Mouse (Mus musculus): ENCODE data around the gene A430005L14Rik. TPM values are rescaled to one million over a fixed set of nuclear protein-coding genes. Genes with fewer than 3 reads are reported as not detected.

Gene A430005L14Rik
- total and polyA plus RNA-seq, 3 experiments: 26.8 to 48.9 (median 41.8) TPM

DNA sequence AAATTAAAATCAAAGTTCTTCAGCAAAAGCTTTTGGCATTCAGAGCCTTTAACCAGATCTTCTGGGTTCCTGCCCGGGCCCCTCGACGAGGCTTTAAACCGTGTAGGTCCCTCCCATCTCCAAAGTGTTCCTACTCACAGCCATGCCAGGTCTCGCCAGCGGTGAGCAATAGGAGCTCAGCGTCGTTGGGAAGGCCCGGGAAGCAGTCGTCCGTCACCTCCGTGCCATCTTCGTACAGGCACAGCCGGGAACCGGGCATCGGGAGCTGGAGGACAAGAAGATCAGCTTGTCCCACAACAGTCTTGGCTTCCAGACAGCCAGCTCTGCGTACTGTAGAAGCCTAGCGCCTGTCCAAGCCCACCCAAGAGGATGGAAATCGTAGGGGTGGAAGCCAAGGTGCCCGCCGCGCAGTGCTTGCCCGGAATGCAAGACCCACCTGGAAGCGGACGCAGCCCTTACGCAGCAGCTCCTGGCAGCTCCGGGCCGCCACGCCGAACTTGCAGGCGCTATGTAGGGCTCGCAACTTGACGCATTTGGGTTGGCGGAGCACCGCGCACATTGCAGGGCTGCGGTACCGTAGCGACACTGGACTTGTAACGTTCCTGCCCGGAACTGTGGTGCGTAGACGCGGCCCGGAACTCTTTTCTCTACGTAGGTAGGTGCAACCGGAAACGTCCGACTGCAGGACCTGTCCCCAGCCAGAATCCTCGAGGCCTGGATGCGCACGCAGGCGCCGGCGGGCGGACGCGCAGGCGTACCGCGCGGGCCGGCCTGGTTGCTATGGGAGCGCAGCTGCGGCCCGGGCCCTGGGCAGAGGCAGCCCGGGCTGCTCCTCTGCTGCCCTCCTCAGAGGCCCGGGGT, 17.6 kb downstream of the A430005L14Rik start, which contains the start of the genes Dffb and Cep104 (continued):
- TF ChIP-seq NELFE (IDR thresholded peaks at IDR 0.05; ENCODE audit: low read depth, low read length) (peak; percentile 74), ZMIZ1 (IDR thresholded peaks at IDR 0.05; ENCODE audit: low read depth, low read length) (peak; percentile 56; the same call in 1 of the 2 replicates), BHLHE40 (IDR thresholded peaks at IDR 0.05; ENCODE audit: low read depth, low read length) (peak; percentile 17; the same call in 1 of the 2 replicates), POLR2AphosphoS2 (IDR thresholded peaks at IDR 0.05; ENCODE audit: low read depth, low read length) (peak; percentile 22; the same call in 1 of the 2 replicates), MAZ (IDR thresholded peaks at IDR 0.05; ENCODE audit: low read depth, low read length) (peak; percentile 72; the same call in 1 of the 2 replicates), SMC3 (IDR thresholded peaks at IDR 0.05; ENCODE audit: low read depth, low read length) (no peak), EP300 (IDR thresholded peaks at IDR 0.05; ENCODE audit: low read length) (no peak), MXI1 (IDR thresholded peaks at IDR 0.05; ENCODE audit: low read depth, low read length) (peak; percentile 98), ZC3H11A (IDR thresholded peaks at IDR 0.05; ENCODE audit: low read depth, low read length) (no peak), KAT2A (IDR thresholded peaks at IDR 0.05; ENCODE audit: insufficient replicate concordance, low read length) (peak; percentile 91; the same call in 1 of the 2 replicates), ETS1 (conservative IDR thresholded peaks at IDR 0.05; ENCODE audit: low read depth, low read length) (no peak)

DNA sequence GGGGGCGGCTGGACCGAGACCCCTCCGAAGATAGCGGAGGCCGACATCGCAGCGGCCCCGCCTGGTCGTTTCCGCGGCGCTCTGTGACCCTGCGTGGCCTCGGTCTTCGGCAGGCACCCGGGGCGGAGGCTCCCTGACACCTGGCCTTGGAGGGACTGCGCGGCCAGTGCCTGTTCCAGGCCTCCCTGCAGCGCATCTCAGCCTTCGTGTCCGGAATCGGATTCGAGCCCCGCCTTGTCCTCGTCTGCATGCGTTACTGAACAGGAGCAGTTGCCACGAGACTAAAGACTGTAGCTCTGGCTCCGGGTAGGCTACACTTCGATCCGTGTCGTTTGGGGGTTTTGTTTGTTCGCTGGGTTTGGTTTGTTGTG, 18.2 kb downstream of the A430005L14Rik start:
- Histone ChIP-seq H3K27me3 (replicated peaks) (no peaks in the 10 kb centered on the region), H3K4me3 (replicated peaks in 1 of 3; ENCODE audit: low read depth in 2 of 3, low read length in 2 of 3, poor library complexity in 1 of 3) (peak overlapping the region; percentile 79 to 90 (median 85)), H3K9me3 (replicated peaks; ENCODE audit: low read length) (no peaks in the 10 kb centered on the region), H3K4me1 (ENCODE audit: control insufficient read depth in 1 of 2, insufficient read depth in 2 of 2) (peaks cover 7 to 27% of the 10 kb centered on the region in 2 experiments; a peak in 3 of 4 replicates), H3K36me3 (replicated peaks in 1 of 2; ENCODE audit: control insufficient read depth in 1 of 2, insufficient read depth in 1 of 2, low read length in 1 of 2) (peaks cover 20 to 52% of the 10 kb centered on the region in 2 experiments), H3K4me2 (ENCODE audit: insufficient read depth, low read depth, poor library complexity, severe bottlenecking) (peak overlapping the region; percentile 97; the same call in 1 of the 2 replicates), H3K79me2 (replicated peaks; ENCODE audit: control insufficient read depth, extremely low read depth, insufficient read depth, poor library complexity, severe bottlenecking) (peaks cover 4% of the 10 kb centered on the region), H3K9ac (ENCODE audit: insufficient read depth, low read depth) (peak overlapping the region; percentile 77), H3K27ac (ENCODE audit: insufficient read depth, low read depth) (no peak overlapping the region)
- dilution Hi-C loops (cut with MboI; ENCODE audit: extremely low pct_ligation_motif_present, extremely low pct_unique_long_range_greater_than_20kb, low sequenced_read_pairs): no loop called here
- peak; percentile 21 for DNase-seq (ENCODE audit: extremely low read depth)
- TF ChIP-seq GABPA (IDR thresholded peaks at IDR 0.05; ENCODE audit: insufficient replicate concordance, low read depth, low read length) (0 out of 2 replicates have a peak, but pooled peaks have one; percentile 2), JUN (IDR thresholded peaks at IDR 0.05; ENCODE audit: insufficient read depth, low read depth, low read length) (no peak), MAX (IDR thresholded peaks at IDR 0.05; ENCODE audit: low read length) (peak; percentile 32), SIN3A (IDR thresholded peaks at IDR 0.05; ENCODE audit: low read length) (peak; percentile 46; the same call in 1 of the 2 replicates)
- in situ Hi-C loops (cut with MboI; ENCODE audit: low pct_ligation_motif_present, low pct_unique_long_range_greater_than_20kb, low sequenced_read_pairs): no loop called here

DNA sequence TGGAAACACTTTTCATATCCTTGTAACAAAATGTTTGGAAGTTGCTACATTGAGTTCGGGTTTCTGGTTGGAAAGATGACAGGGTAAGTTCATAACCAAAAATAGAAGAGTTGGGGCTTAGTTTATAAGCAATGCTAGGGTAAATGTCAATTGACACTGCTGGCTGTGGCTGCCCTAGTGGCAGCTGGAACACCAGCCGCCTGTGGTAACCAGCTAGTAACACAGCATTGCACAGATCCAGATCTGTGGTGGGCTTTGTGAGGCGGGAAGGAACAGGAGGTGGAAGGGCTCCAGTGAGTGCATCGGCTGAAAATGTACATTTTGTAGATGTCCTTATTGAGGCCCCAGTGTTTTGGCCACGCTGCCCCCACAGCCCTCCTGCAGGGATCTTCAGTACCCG, 18.7 kb downstream of the A430005L14Rik start:
- H3K9ac ChIP-seq (ENCODE audit: insufficient read depth, low read depth): peak overlapping the region; percentile 77; the same call in 1 of the 2 replicates
- H3K4me2 ChIP-seq (ENCODE audit: insufficient read depth, low read depth, poor library complexity, severe bottlenecking): peak overlapping the region; percentile 97
- peaks cover 4% of the 10 kb centered on the region for H3K79me2 ChIP-seq (replicated peaks; ENCODE audit: control insufficient read depth, extremely low read depth, insufficient read depth, poor library complexity, severe bottlenecking)
- dilution Hi-C loops (cut with MboI; ENCODE audit: extremely low pct_ligation_motif_present, extremely low pct_unique_long_range_greater_than_20kb, low sequenced_read_pairs) (no loop called here), in situ Hi-C loops (cut with MboI; ENCODE audit: low pct_ligation_motif_present, low pct_unique_long_range_greater_than_20kb, low sequenced_read_pairs) (no loop called here)
- peak overlapping the region; percentile 79 to 90 (median 85) for H3K4me3 ChIP-seq (replicated peaks in 1 of 3; ENCODE audit: low read depth in 2 of 3, low read length in 2 of 3, poor library complexity in 1 of 3)
- TF ChIP-seq CTCF (conservative IDR thresholded peaks at IDR 0.05 in 1 of 2, IDR thresholded peaks at IDR 0.05 in 1 of 2; ENCODE audit: low read depth in 2 of 2, low read length in 2 of 2): peak in 1 of 2 experiments; percentile 1; a peak in 1 of 4 replicates
- TF ChIP-seq POLR2AphosphoS2 (IDR thresholded peaks at IDR 0.05; ENCODE audit: low read depth, low read length): no peak
- no peaks in the 10 kb centered on the region for H3K27me3 ChIP-seq (replicated peaks)
- DNase-seq (ENCODE audit: extremely low read depth): no peak
- H3K4me1 ChIP-seq (ENCODE audit: control insufficient read depth in 1 of 2, insufficient read depth in 2 of 2): peaks cover 7 to 27% of the 10 kb centered on the region in 2 experiments; a peak in 3 of 4 replicates
- H3K36me3 ChIP-seq (replicated peaks in 1 of 2; ENCODE audit: control insufficient read depth in 1 of 2, insufficient read depth in 1 of 2, low read length in 1 of 2): peaks cover 24 to 52% of the 10 kb centered on the region in 2 experiments
- no peaks in the 10 kb centered on the region for H3K9me3 ChIP-seq (replicated peaks; ENCODE audit: low read length)
- no peak overlapping the region for H3K27ac ChIP-seq (ENCODE audit: insufficient read depth, low read depth)

All from CH12.LX (cell line).